Mouse (Mus musculus) WW6 (cell line): ENCODE results near the gene Atp6v0e2.

Source experiments
- DNase-seq: peaks from one replicate; pipeline ENCODE4 v3.0.0-alpha.2; 2013; ENCODE audit warnings: low read depth, low spot score

The Atp6v0e2 gene

DNA sequence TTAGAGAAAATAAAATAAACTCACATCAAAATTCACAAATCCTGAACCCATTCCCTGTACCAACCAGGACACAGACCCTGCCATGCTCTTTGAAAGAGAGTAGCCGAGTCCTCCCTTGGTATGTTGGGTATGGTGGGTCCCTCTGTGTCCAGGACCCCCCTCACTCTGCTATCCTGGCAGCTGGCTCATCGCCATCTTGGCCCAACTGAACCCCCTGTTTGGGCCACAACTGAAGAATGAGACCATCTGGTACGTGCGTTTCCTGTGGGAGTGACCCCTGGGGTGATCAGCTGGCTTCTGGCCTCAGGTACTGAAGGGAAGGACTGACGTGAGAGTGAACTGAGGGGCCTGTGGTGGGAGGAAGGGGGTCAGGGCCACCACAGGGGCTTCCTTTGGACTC is 2.4 kb downstream of the Atp6v0e2 start:
- no peak for DNase-seq

DNA sequence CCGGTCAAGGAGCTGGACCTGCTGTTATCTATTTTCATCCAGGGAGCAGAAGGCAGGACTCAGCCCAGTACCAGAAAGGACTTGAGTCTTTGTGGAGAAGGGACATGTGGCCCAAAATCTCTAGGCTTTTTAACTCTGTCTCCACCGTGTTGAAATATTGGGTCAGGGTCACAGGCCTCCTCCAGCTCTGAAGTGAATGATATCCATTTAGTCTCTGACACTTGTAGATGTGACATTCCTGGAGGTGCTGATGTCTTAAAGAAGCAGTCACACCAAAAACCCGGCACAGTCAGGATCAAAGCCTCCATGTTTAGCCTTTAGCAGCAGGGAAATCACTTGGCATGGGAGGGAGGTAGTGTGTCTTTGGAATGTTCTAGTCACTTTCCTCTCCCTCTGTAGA is 3.3 kb downstream of the Atp6v0e2 start:
- no peak for DNase-seq

DNA sequence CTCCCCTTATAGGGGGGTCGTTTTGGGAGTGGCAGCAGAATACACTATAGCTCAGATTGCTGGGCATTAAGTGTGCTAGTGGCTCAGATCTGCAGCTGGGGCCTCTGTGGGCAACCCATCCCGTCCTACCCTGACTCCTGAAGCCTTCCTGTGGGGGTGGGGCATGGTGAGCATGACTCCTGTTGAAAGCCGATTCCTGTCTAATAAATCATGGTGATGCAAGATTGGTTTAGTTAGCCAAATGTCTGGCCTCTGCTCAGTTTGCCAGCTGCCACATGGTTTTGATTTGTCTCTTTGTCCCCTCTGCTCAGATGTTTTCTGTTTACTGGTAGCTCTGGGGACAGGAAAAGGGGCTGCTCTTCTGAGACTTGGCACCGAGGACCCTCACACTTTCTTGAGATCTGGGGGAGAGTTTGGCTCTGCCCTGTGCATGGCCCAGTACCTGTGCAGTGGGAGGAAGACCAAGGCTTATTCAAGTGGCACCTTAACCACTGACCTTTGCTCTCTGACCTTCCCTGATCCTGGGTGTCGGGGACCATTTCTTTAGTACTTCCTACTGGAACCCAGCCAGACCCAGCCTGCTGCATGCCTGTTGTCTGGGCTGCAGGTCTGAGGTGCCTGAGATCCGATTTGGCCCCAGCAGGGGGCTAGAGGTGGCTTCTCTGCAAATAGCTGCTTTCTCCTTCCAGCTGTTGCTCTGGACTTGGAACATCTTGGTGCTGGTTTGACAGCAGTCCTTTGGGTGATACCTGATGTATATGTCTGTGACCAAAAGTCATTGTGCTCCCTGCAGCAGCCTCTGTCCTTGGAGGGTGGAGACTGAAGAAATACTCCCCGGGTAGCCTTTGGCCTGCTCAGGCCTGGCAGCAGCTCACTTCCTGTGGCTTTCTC is 4.4 kb downstream of the Atp6v0e2 start:
- no peak for DNase-seq

DNA sequence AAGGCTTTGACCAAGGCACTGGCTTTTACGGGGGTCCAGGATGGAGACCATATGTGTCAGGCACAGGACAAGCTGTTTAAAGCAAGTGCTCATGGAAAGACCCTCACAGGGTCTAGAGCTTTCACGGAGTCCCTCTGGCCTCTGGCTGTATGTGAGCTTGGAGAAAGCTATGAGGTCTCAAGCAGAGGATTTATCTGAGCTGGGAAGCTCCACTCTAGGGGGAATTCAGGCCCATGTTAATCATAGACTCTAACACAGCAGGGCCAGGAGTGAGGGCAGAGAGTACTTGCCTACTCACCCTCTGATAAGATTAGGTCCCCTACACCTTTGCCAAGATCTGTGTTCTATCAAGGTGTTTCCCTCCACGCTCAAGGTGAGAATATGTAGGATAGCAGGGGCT is 5.2 kb downstream of the Atp6v0e2 start:
- no peak for DNase-seq

DNA sequence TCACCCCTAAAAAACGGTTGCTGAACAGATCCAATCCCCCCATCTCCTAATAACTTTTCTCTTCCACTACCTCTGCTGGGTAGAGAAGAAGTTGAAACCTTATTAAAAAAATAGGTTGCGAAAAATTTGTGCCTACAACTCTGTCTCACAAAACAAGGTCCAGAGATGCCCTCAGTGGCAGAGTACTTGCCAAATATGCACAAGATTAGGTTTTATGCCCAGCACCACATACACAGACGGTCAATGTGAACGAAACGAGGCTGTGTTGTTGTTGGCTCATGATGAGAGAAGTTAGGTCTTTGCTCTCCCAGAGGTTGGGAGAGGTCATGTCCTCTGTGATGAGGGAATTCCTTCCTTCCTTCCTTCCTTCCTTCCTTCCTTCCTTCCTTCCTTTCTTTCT is 7.8 kb downstream of the Atp6v0e2 start:
- no peak for DNase-seq

GRCm38 (mm10) chr6:48546271-48546670 is 8.9 kb downstream of the Atp6v0e2 start:
- DNase-seq: no peak

- DNase-seq: no peak
Observed at GRCm38 (mm10) chr6:48546858-48547257, 9.4 kb downstream of the Atp6v0e2 start.

DNA sequence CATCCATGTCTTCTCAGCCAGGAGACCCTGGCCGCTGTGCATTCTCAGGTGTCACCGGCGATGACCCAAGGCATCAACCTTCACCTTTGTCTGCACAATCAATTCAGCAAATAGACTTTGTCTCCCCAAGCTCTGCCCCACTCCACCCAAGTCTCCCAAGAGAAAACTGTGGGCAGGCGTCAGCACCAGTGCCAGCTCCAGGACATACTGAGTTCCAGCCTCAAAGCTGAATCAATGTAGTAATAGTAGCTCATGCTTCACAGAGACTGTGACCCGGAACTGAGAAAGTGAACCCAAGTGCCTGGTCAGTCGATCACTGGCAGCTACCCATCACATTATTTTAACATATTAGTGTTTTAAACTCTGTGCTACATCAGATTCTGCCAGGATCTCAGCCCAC is 10.9 kb downstream of the Atp6v0e2 start:
- DNase-seq: no peak

- DNase-seq: peak; percentile 81
Observed at GRCm38 (mm10) chr6:48552918-48553317, 15.5 kb downstream of the Atp6v0e2 start.

DNA sequence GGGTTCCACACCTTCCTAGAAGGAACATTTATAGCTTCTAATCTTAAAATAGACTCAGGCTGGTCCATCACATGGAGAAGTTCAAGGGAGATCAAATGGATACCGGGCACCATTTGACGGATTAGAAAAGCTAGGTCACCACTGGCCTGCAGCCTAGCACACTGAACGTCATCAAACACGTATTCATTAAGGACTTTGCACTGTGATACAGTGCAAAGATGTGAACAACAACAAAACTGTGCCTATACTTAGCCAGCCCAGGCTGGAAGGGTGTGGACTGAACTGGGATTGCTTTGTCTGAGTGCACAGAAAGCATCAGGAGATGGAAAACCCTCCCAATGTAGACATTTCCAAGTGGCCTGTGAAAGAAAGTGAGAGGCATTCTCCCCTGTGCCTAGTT is 16.4 kb downstream of the Atp6v0e2 start:
- DNase-seq: no peak

DNA sequence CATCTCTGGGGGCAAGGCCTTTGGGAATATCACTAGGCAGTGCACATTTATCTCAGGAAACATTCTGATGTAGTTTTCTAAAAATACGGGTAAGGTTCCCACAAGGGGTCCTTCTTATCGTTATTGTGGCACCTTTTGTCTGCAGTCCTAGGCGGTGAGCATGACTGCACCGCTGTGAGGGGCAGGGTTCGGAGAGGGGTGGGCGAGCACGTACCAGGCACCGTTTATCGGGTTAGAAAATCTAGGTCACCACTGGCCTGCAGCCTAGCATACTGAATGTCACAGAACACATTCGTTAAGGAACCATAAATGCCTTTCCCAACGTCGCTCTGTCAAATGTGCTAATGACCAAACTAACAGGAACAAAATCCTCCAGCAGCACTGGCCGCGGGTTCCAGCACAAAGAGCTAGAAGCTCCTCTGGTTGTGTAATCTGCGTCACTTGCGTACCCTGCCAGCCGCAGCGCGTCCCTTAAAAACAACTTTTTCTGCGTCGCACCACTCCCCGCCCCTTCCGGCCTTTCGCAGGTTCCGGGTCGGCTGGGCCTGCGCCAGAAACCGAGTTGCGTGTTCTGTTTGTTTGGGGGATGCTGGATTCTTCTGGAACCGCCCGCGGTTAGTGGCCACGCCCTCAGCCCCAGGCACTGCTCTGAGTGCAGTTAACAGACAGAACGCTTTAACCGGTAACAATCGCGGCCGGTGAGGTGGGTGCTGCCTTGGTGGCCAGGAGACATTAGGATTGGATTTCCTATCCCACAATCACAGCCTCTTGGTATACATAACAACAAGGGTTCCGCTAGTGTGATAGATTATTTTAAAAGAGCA is 17.1 kb downstream of the Atp6v0e2 start, which contains the start of gene Lrrc61:
Lrrc61 (plus strand) TSS at position 517 of the 824 bp plus-strand sequence.
- peak; percentile 80 for DNase-seq

DNA sequence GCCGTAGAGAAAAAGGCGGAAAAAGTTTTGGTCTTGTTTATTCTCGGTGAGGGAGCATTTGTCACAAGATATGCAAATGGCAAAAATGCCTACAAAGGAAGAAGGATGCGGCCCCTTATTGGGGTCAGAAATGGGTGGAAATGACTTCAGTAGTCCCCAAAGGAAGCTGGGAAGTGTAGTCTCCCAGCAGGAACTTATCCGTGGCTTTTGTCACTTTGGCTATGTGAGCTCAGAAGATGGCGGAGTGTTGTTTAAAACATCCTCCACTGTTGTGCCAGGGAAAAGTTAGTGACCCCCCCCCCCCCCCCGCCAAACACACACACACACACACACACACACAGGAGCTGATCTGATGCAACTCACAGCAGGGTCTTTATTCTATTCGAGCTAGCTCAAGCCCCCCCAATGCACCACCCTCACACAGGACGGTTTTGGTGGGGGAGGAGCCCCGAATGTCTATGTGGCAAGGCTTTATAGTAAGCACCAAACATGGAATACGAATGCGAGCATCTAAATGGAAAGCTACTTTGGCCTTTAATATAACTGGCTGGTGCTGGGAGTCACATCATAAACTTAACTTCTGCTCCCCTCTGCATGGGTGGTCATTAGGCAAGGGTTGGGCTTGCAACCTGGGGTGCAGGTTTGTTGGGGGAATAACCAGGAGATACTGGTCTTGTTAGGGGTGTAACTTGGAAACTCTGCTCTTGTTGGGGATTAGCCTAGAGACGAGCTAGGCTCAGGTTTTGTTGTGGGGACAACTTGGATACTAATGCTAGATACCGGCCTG is 17.9 kb downstream of the Atp6v0e2 start:
- DNase-seq: no peak

- DNase-seq: no peak
Observed at GRCm38 (mm10) chr6:48555956-48556355, 18.5 kb downstream of the Atp6v0e2 start.

- no peak for DNase-seq
Observed at GRCm38 (mm10) chr6:48565693-48566310, 28.4 kb downstream of the Atp6v0e2 start.

DNA sequence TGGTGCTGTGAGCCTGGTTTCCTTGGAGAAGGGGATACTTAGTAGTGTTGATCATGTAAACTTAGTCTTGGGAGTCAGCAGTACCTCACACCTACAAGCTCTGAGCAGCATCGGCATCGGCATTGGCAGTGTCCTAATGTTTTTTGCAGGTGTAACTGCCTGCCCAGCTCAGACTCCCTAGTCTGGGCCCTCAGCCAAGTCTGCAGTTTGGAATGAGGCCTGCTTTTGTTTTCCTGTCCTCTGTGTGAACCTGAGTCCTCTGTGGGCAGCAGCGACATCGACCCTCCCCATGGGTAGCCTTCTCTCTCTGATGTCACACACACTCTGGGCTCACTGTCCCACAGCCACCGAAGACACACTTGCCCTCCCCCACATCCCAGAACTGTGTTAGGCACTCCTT is 28.9 kb downstream of the Atp6v0e2 start:
- no peak for DNase-seq

DNA sequence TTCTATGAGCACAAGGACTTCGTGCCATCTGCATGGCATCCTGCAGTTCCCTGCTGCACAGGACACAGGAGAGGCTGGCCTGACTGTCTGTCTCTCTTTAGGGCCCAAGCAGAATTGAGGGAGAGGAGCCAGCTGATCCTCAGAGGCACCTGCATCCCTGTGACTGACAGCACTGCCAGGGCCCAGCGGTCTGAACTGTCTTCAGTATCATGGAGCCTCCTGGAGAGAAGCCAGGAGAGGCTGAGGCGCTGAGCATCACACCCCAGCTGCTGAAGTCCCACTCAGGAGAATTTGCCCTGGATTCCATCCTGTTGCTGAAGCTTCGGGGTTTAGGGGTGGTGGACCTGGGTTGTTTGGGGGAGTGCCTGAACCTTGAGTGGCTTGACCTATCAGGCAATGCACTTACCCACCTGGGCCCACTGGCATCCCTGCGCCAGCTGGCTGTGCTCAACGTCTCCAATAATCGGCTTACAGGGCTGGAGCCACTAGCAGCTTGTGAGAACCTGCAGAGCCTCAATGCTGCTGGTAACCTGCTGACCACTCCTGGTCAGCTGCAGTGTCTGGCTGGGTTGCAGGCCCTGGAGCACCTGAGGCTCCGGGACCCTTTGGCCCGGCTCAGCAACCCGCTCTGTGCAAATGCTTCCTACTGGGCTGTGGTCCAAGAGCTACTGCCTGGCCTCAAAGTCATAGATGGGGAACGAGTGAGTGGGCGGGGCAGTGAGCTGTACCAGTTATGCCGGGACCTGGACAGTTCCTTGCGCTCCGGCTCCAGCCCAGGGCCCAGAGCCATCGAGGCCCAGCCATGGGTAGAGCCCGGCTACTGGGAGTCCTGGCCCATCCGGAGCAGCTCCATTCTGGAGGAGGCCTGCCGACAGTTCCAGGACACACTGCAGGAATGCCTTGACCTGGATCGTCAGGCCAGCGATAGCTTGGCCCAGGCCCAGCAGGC is 30.9 kb downstream of the Atp6v0e2 start:
- no peak for DNase-seq

DNA sequence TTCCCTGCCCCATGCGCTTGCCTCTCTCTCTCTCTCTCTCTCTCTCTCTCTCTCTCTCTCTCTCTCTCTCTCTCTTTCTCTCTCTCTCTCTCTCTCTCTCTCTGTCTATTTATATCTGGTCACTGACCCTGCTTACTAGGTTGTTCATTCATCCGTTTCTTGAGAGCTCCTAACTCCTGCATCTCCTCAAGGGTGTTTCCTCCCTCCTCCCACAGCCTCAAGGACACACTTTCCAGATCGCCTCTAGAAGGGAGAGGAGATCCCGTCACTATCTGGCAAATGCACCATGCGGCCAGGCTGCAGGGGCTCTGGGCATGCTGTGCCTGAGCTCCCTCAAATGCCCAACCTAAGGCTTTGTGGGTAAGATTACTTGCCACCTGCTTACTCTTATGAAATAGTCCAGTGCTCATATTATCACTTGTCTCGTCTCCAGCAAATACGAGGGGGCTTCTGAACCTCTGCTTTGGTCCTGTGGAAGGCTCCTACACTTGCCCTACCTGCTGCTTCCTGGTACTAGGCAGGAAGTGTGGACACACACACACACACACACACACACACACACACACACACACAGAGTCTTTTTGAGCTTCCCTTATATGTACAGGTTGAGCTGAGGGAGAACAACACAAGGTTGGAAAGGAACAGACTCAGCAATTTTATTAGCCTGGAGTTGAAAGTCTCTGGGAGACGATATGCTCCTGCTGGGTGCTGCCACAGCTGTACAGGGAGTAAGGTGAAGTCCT is 31.8 kb downstream of the Atp6v0e2 start:
- no peak for DNase-seq

GRCm38 (mm10) chr6:48572014-48572413 is 34.6 kb downstream of the Atp6v0e2 start:
- no peak for DNase-seq

- no peak for DNase-seq
Observed at GRCm38 (mm10) chr6:48572572-48573061, 35.2 kb downstream of the Atp6v0e2 start, which contains the start of gene Rarres2. Rarres2 (minus strand) TSS chr6:48572789.
